Mouse (Mus musculus): ENCODE measurements around the gene Cx3cr1.

The Cx3cr1 gene

GRCm38 (mm10) chr9:119975286-119975685 lies 94.4 kb downstream of the Cx3cr1 start:
- no peak for DNase-seq (ENCODE audit: low spot score in 2 of 2)

DNA sequence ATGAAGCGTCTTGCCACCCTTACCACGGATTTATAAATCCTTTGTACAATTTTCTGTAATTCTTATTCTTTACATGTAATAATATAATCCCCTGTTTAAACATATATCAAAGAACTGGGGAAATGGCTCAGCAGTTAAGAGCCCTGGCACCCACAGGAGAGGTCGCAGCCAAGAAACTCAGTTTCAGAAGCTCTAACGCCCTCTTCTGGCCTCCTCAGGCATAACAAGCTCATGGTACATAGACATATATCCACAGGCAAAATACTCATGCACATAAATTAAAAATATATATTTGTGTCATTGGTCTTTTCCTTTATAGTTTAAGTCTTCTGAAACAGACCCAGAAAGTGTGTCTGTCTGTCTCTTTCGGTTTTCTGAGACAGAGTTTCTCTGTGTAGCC lies 95.1 kb downstream of the Cx3cr1 start:
- no peak for DNase-seq (ENCODE audit: low spot score in 2 of 2)

DNA sequence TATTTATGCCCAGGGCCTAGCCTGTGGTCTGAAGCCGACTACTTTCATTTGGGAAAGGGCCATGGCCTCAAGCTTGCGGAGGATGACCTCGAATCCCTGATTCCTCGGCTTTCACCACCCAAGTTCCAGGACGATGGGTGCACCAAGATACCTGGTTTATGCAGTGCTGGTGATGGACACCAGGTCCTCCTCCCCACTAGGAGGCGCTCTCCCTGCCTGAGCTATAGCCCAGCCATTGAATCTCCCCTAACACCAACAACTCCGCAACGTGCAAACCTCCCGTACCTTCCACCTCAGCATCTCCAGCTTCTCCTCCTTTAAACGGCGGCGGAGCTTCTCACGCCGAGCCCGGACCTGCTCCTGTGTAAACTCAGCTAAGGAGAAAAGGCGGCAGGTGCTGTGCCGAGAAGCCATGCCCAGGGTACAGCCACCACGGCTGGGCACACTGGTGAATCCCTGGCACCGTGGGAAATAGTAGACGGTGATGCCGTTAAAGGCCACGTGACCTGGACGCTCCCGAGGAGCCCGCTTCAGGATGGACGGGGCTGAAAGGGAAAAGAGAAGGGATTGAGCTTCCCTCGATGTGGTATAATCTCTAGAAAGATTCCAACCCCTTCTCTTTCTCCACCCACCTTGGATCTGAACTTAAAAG lies 95.7 kb downstream of the Cx3cr1 start:
- no peak for DNase-seq (ENCODE audit: low spot score in 2 of 2)

DNA sequence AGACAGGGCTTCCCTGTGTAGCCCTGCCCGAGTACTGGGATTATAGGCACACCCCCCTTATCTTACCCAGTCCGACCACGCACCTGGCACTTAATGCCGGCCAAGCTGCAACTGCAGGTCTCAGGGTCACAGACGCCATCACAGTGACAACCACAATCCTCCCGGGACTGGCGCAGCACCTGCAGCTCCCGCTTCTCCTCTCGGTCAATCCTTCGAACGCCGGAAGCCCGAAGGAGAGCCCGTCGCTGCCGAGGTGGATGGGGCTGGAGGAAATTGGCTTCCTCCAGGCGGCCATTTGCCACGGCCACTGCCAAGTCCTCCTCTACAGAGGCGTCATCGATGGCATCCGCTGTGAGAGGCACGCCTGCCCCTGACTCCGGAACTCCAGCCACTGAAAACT lies 96.4 kb downstream of the Cx3cr1 start:
- no peak for DNase-seq (ENCODE audit: low spot score in 2 of 2)

DNA sequence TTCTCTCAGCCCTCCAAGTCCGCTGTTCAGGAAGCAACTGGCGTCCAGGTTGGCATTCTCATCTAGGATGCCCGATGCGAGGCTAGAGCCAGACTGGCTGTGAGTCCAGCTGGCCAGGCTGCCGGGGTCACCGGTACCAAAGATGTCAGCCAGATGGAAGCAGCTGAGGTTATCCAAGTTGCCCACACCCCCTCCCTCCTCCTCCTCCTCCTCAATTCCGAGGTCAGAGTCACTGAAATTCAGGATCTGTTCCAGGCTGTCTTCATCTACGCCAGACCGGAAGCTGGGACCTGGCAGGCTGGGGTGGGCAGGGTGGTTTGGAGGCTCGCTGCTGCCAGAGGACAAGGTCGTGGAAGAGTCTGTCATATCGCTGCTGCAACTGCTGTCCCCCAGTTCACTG lies 97.1 kb downstream of the Cx3cr1 start:
- DNase-seq (ENCODE audit: low spot score in 2 of 2), result no peak

DNA sequence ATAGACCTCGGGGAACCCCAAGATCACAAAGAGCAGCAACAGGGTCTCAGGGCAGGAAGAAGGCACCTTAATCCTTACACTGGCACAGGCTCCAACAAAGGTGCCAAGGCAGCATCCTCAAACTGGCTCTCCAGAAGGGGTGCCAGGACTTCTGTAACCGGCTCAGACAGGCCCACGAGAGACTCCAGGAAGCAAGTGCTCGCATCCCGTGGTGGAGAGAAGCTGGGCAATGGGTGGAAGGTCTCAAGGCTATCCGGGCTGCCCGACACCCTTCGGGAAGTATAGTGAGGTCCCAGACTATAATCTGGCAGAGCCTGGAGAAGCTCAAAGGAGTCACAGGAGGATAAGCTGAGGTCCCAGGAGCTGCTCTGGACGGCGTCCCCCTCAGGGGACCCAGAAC lies 97.5 kb downstream of the Cx3cr1 start:
- no peak for DNase-seq (ENCODE audit: low spot score in 2 of 2)

- peak; percentile 78 to 82 for DNase-seq (ENCODE audit: low spot score in 2 of 2)
These were observed 98.7 kb downstream of the Cx3cr1 start for GRCm38 (mm10) chr9:119970763-119971656.

DNA sequence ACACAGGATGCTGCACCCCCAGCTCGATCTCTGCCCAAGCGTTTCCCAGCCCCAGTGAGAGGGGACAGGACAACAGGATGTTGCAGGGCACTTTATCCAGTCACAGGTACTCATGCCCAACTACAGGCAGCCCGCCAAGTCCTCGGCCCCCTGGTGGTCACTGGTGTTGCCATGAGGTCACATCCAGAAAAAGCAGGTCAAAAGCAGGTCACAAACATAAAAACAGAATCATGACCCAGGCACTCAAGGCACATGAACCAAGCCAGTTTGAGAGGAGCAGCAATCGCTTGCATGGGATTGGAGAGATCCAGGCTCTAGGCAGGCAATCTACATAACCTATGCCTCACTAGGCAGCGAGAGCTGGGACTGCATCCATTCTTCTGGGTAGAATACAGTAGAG lies 99.5 kb downstream of the Cx3cr1 start:
- DNase-seq (ENCODE audit: low spot score in 2 of 2), result no peak

GRCm38 (mm10) chr9:119969811-119970210 lies 99.9 kb downstream of the Cx3cr1 start:
- DNase-seq (ENCODE audit: low spot score in 2 of 2), result no peak

DNA sequence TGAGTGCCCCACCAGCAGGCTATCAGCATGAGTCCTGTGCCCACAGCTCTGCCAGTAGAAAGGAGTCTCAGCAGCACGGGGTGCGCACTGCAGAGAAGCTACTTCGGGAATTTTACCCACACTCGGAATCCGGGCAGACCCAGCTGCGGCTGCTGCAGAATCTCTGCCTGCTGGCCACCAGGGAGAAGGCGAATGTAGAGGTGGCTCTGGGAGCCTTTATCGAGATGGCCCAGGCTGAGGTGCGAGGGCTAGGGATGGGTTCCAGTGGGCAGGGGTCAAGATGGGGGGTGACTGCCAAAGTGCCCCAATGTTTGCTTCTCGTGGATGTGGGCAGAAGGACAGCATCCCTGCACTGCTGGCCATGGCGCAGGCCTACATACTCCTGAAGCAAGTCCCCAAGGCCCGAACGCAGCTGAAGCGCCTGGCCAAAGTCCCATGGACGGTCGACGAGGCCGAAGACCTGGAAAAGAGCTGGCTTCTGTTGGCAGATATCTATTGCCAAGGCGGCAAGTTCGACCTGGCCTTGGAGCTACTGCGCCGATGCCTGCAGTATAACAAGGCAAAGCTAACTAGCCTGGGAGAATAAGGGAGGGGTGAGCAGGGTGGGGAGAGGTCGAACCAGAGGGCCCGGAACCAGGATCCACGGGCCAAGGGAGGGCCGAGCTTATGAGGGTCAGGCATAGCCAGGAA lies 103.3 kb downstream of the Cx3cr1 start:
- DNase-seq (ENCODE audit: low spot score in 2 of 2), result no peak

DNA sequence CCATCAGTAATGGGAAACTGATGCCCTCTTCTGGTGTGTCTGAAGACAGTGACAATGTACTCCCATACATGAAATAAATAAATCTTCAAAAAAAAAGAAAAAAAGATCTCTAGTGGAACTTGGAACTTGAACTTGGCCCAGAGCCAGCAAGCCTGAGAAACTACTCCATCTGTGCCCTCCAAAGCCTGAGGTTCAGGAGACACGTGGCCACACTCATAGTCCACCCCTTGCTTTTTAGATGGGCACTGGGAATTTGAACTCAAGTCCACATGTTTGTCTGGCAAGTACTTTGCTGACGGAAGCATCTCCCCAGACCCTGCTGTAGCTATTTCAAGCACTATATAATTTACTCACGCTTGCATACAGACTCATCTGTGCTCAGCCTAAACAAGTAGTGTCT lies 104.5 kb downstream of the Cx3cr1 start:
- DNase-seq (ENCODE audit: low spot score in 2 of 2), result no peak

GRCm38 (mm10) chr9:119964206-119964605 lies 105.5 kb downstream of the Cx3cr1 start:
- no peak for DNase-seq (ENCODE audit: low spot score in 2 of 2)

GRCm38 (mm10) chr9:119962987-119963667 lies 106.6 kb downstream of the Cx3cr1 start:
- no peak for DNase-seq (ENCODE audit: low spot score in 2 of 2)

DNA sequence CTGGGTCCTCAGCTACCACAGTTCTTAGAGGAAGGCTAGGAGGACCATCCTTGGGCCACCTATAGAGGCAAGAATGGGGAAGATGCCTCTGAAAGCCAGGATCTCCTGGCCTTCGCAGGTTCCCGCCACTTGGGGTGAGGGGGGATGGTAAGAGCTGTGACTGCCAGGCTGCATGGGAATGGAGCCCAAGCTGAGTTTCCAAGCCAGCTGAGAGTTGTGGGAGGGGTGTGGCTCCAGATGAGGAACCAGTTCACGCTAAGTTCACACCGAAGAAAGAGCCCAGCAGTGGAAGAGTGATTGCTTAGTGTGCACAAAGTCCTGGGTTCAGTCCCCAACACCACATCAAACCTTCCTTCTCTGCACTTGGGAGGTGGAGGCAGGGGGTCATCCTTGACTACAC lies 107.5 kb downstream of the Cx3cr1 start:
- DNase-seq (ENCODE audit: low spot score in 2 of 2), result no peak

GRCm38 (mm10) chr9:119958835-119959234 lies 110.8 kb downstream of the Cx3cr1 start:
- no peak for DNase-seq (ENCODE audit: low spot score in 2 of 2)

DNA sequence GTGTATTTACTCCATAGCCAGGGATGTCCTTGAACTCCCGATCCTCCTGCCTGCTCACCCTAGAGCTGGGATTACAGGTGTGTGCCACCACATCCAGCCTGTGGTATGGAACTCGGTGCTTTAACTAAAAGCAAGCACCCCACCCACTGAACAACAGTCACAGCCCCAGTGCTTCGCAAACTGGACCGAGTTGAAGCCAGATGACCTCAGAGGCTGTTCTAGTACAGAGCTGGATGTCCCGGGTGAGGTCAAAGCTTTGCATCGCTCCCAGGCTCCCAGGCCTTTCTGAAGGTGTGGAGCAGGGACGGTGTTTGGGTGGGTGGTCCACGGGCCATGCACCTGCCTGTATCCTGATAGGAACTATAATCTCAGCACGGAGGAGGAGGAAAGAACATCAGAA lies 118.3 kb downstream of the Cx3cr1 start:
- DNase-seq (ENCODE audit: low spot score in 2 of 2), result no peak

- peak in 1 of 2 experiments; percentile 66 for DNase-seq (ENCODE audit: low spot score in 2 of 2)
These were observed 119.2 kb downstream of the Cx3cr1 start for GRCm38 (mm10) chr9:119950434-119950833.

GRCm38 (mm10) chr9:119948804-119949203 lies 120.9 kb downstream of the Cx3cr1 start:
- no peak for DNase-seq (ENCODE audit: low spot score in 2 of 2)

- DNase-seq (ENCODE audit: low spot score in 2 of 2), result no peak
These were observed 124.3 kb downstream of the Cx3cr1 start for GRCm38 (mm10) chr9:119945173-119945900.

DNA sequence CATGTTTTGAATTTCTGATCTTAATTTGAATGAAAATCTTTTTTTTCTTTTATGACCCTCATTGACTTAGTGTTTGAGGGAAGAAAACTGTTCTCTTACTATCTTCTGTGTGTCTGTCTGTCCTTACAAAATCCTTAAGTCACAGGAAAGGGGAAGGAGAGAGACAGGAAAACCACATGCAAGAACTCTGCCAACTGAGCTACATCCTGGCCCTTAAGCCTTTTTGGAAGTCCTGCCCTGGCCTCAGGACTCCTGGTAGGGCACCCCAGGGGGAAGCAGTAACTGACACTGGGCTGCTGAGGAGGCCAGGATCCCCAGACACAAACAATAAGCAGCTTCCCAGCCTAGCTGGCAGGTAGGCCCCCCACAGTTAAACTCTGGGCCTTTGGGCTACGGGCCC lies 126.4 kb downstream of the Cx3cr1 start:
- no peak for DNase-seq (ENCODE audit: low spot score in 2 of 2)

- DNase-seq (ENCODE audit: low spot score in 2 of 2), result no peak
These were observed 127.8 kb downstream of the Cx3cr1 start for GRCm38 (mm10) chr9:119941861-119942260.

Measured in right cerebral cortex, postnatal 10 days (tissue).